Mouse (Mus musculus) olfactory bulb, adult 2 months (tissue): ENCODE data around the gene Sh3rf1.

ENCODE experiments used
- CTCF ChIP-seq: fragments of 200-500 bp; IDR thresholded peaks from 2 replicates; pipeline ENCODE4 v1.5.1; 2012; ENCODE audit warnings: low read depth, mild to moderate bottlenecking, low read length, moderate library complexity; ENCODE audit not compliant: insufficient read depth
- POLR2A ChIP-seq: fragments of 200-500 bp; IDR thresholded peaks from 2 replicates; pipeline ENCODE4 v1.6.1; 2012; ENCODE audit warnings: mild to moderate bottlenecking, low read depth, low read length, moderate library complexity; ENCODE audit not compliant: insufficient read depth

DNA sequence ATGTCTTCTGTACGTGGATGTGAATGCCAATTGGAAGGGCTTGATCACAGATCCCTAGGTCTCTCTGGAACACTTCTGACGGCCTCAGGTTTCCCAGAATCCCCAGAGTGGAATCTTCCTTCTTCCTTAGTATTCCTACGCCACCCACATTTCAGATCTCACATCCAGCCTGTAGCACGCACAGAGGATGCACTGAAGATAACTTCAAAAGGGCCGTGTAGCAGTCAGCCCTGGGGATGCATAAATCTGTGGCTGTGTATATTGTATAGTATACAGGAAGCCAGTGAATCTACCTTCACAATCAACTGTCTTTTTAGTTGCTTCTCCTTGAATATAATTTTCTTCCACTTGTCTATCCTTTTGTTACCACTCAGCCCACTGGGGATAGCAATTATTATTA is 98.1 kb downstream of the Sh3rf1 start:
- TF ChIP-seq CTCF (no peak), POLR2A (no peak)
